Mouse (Mus musculus) liver, adult 2 months (tissue): ENCODE results near the gene Serpinb1b.

Source experiments
- CTCF ChIP-seq: fragments of 200-500 bp; IDR thresholded peaks from 2 replicates; pipeline ENCODE4 v1.5.1; 2011; ENCODE audit warnings: low read depth, low read length, control low read depth
- POLR2A ChIP-seq: fragments of 200-500 bp; IDR thresholded peaks from 2 replicates; pipeline ENCODE4 v1.6.1; 2011; ENCODE audit warnings: low read length, control low read depth; ENCODE audit not compliant: insufficient read depth; ENCODE audit errors: extremely low read depth

DNA sequence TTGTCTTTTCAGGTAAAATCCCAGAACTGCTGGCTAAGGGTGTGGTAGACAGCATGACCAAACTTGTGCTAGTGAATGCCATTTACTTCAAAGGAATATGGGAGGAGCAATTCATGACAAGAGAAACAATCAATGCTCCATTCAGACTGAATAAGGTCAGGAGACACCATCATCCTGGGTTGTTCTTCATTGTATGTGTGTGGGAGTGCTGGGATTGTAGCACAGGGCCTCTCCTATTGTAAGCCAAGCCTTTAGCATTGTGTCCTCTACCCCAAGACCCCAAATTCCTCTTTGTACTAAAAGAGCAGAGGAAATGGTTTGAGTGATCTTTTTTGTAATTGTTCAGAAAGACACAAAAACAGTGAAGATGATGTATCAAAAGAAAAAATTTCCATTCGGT lies 12.9 kb downstream of the Serpinb1b start:
- no peak for TF ChIP-seq CTCF
- no peak for TF ChIP-seq POLR2A
